Comparison of ENCODE assay signal across 8 mouse cellular contexts in genomic region chr13:23597957-23598356, GRCm38 (mm10). TPM values are rescaled to one million over a fixed set of nuclear protein-coding genes. Genes with fewer than 3 reads are reported as not detected.
DNase-seq lines count a peak whose midpoint lies in the region; ATAC-seq lines count a peak whose summit lies in the region.

No protein-coding gene starts in this region.

- ATAC-seq in liver, embryonic 11.5 days (replicated peaks; ENCODE audit: low FRiP score): no peak; the same call in 1 of the 2 replicates

- H3K4me1 ChIP-seq in liver, embryonic 11.5 days (replicated peaks; ENCODE audit: control insufficient read depth, insufficient read depth, low read length): peaks cover 27% of the 10 kb centered on the region

- peak; percentile 70 for DNase-seq in ovary, postnatal 36 days (ENCODE audit: low spot score)
- no peak for DNase-seq in ovary, postnatal 10 days (ENCODE audit: low spot score)
- DNase-seq in brain, adult 2 months (ENCODE audit: low read depth, low spot score): peak; percentile 87
- peak; percentile 43 for DNase-seq in fibroblast of lung, adult 2 months (ENCODE audit: low read depth)
- peak; percentile 36 for DNase-seq in kidney, adult 11 months
- peak; percentile 64 for DNase-seq in liver, embryonic 11.5 days (ENCODE audit: low spot score)
- DNase-seq in retina, postnatal 7 days (ENCODE audit: low read depth, low spot score): peak; percentile 65
- DNase-seq in urinary bladder, adult 2 months (ENCODE audit: low spot score): peak; percentile 55

- no peak overlapping the region for H3K27ac ChIP-seq in liver, embryonic 11.5 days (ENCODE audit: low read depth, low read length)

- WGBS in liver, embryonic 11.5 days: 8% methylated on average over 9 of the region's 9 CpGs

- H3K4me2 ChIP-seq in liver, embryonic 11.5 days: 0 out of 2 replicates have a peak overlapping the region, but pooled peaks have one; percentile 4

- no peak overlapping the region for H3K4me3 ChIP-seq in liver, embryonic 11.5 days (ENCODE audit: low read depth, low read length)

- H3K9ac ChIP-seq in liver, embryonic 11.5 days (ENCODE audit: low read depth, low read length): no peak overlapping the region

- no peaks in the 10 kb centered on the region for H3K27me3 ChIP-seq in liver, embryonic 11.5 days (replicated peaks; ENCODE audit: control insufficient read depth, insufficient read depth, low read length)

- no peaks in the 10 kb centered on the region for H3K36me3 ChIP-seq in liver, embryonic 11.5 days (ENCODE audit: control insufficient read depth, insufficient read depth, low read length)

- no peaks in the 10 kb centered on the region for H3K9me3 ChIP-seq in liver, embryonic 11.5 days (ENCODE audit: control insufficient read depth, low read length)

RNA-seq across cellular contexts. Expression of gene Hist1h4d, which starts 16.6 kb away (rescaled TPM):
- 92.8 and 99.3 TPM in 2 replicates for polyA plus RNA-seq in liver, embryonic 11.5 days (2014; fragmentation: Nextera tagmentation; extraction: Ambion mirVana)
- 0.47 and 3.4 TPM in 2 replicates for polyA plus RNA-seq in urinary bladder, adult 2 months (2012; rRNA removed)

RNA-seq across cellular contexts. Expression of gene Hist1h3d, which starts 22.4 kb away (rescaled TPM):
- polyA plus RNA-seq in liver, embryonic 11.5 days (2014; fragmentation: Nextera tagmentation; extraction: Ambion mirVana): 7.7 and 8.5 TPM in 2 replicates
- 2.5 and 2.6 TPM in 2 replicates for polyA plus RNA-seq in urinary bladder, adult 2 months (2012; rRNA removed)

RNA-seq across cellular contexts. Expression of gene Hist1h2be, which starts 23.0 kb away (rescaled TPM):
- 4.4 TPM in 2 replicates for polyA plus RNA-seq in liver, embryonic 11.5 days (2014; fragmentation: Nextera tagmentation; extraction: Ambion mirVana)
- polyA plus RNA-seq in urinary bladder, adult 2 months (2012; rRNA removed): 2.6 and 3.4 TPM in 2 replicates

RNA-seq across cellular contexts. Expression of gene Hist1h2ad, which starts 23.8 kb away (rescaled TPM):
- polyA plus RNA-seq in liver, embryonic 11.5 days (2014; fragmentation: Nextera tagmentation; extraction: Ambion mirVana): 0.84 and 0.92 TPM in 2 replicates
- 1.6 and 1.9 TPM in 2 replicates for polyA plus RNA-seq in urinary bladder, adult 2 months (2012; rRNA removed)

RNA-seq across cellular contexts. Expression of gene Hist1h2bf, which starts 24.0 kb away (rescaled TPM):
- polyA plus RNA-seq in liver, embryonic 11.5 days (2014; fragmentation: Nextera tagmentation; extraction: Ambion mirVana): 1.8 TPM in 2 replicates
- polyA plus RNA-seq in urinary bladder, adult 2 months (2012; rRNA removed): 0.75 TPM in 1 of 2 replicates, not detected in the other

Comparison
In these comparisons a context has a peak if more than half of its experiments do, and no peak if none do; other contexts are left out.
1. RNA of gene Hist1h4d, which starts 16.6 kb away (polyA plus RNA-seq): 92.8 to 99.3 TPM in liver, embryonic 11.5 days; 0.47 to 3.4 TPM in urinary bladder, adult 2 months; every median in the first group is over 10 times any median in the second.